Mouse (Mus musculus) kidney, adult 9 months (tissue): ENCODE data around the gene Syne2.
"Not testable (repeated sequence)": the region's sequence is repeated elsewhere in the genome, so short reads cannot be mapped to it uniquely, and the experiment has no call there.

Experiments used
- DNase-seq: peaks from one replicate; pipeline ENCODE4 v3.0.0; 2022

Syne2 gene

DNA sequence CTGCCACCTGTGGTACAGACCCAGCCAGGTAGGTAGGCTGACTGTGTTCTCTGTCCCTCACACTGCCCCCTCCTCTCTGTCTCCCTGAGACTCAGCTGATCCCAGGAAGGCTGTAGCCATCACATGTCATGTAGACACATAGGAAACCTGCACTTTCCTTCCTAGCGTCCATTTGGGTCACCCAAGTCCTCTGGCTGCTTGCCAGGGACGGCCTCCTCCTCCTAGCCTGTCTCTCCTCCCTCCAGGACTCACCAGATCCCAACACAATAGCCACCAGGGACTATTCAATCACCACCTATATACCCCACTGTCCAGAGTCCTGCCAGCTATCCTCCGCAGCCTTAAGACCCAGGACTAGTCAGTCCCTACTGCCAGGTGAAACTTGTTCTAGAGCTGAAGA, 293.1 kb downstream of the Syne2 start:
- DNase-seq, result no peak

DNA sequence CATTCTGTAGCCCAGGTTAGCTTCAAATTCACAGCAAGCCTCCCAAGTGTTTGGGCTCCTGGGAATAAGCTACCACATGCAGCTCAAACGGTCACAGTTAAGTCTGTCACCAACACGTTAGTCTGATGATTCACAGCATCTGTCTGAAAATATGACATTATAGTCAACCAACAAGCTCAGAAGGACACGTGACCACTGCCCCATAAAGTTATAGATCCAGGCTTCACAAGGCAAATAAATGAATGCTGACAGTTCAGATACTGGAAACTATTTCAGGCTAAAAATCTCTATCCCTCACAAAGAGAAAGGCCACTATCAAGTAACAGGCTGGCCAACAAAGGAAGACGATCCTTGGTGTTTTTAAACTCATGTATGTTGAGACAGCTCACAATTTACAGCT, 298.6 kb downstream of the Syne2 start:
- no peak for DNase-seq

GRCm38 (mm10) chr12:76117632-76118153, 299.8 kb downstream of the Syne2 start:
- peak; percentile 74 for DNase-seq

DNA sequence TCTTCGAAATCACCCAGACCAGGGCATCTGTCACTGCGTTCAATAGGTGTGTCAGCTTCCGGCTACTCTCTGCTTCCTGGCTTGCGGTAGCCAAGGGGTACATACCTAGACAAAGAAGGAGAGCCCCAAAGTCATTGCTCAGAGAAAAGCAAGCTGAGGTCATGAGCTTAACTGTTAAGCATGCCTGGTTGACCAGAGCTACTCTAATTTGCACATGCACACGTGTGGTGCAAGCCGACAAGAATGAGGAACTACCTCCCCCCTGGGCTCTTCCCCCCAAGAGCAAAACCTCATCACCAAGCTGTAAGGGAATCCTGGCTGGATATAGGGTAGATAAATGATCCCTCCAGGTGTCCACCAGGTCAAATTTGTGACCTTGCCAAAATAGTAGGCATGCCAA, 305.3 kb downstream of the Syne2 start:
- peak; percentile 20 for DNase-seq

- no peak for DNase-seq
Measured at GRCm38 (mm10) chr12:76128306-76128705, 310.4 kb downstream of the Syne2 start.

- DNase-seq, result peak; percentile 60
Measured at GRCm38 (mm10) chr12:76128831-76129230, 310.9 kb downstream of the Syne2 start.

DNA sequence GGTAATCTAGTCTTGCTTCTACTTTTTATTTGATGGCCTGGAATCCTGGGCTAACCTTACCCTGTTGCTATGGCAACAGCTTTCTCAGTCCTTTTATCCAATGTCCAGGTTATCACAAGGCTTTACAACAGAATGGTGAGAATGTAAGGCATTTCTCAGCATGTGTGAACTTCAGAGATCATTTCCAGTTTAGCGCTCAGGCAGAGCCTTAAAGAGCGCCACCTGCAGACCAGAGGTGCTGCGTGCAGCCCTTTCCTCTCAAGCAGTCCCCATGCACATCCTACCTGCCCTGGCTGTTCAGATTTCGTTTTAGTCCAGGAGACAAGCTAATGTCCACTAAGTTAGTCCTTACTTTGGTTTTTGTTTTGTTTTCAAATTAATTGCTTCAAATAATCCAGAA, 312.3 kb downstream of the Syne2 start:
- peak; percentile 44 for DNase-seq

DNA sequence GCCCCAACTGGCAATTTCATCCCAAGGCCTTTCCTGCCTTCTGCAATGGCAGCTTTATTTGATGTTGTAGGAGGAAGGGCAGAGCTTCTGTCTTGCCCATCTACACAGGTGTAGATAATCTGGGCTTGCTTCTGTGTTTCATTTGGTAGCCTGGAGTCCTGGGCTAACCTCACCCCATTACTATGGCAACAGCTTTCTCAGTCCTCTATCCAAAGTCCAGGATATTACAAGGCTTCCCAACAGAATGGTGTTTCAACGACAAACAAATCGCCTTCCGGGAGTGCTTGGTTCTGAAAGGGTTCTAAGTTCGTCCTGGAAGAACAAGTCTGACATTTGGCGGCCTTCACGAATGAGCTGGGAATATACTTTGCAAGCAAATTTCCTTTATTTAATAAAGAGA, 313.0 kb downstream of the Syne2 start:
- no peak for DNase-seq

GRCm38 (mm10) chr12:76132591-76132990, 314.7 kb downstream of the Syne2 start:
- DNase-seq, result no peak

GRCm38 (mm10) chr12:76133081-76133480, 315.1 kb downstream of the Syne2 start:
- not testable (repeated sequence) for DNase-seq

- DNase-seq, result no peak
Measured at GRCm38 (mm10) chr12:76136701-76137100, 318.8 kb downstream of the Syne2 start.

GRCm38 (mm10) chr12:76152389-76152788, 334.5 kb downstream of the Syne2 start:
- not testable (repeated sequence) for DNase-seq
